Mouse (Mus musculus): ENCODE data around the gene Wnt5a. TPM values are rescaled to one million over a fixed set of nuclear protein-coding genes. Genes with fewer than 3 reads are reported as not detected.
A peak's percentile ranks its signal among the peaks of the same experiment; 100 is the strongest.

Wnt5a gene
- polyA plus RNA-seq, 1 experiment = 22.6 TPM

DNA sequence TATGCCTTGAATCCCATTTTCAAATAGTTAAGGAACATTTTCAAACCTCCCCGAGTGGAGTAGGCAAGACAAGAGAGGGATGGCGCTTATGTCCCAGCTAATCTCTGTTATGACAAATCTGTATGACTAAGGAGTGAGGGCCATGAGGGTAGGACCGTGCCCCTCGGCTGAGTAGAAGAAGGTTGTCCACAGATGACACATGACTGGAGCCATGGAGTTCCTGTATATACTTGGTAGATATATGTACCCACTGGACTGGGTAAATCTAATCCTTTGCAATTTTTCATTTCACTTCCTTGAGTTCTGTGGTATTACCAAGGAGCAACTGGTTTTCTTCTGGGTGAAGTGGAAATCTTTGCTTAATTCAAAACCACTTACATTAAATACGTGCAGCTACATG lies 10.3 kb upstream of the Wnt5a start:
- TF ChIP-seq POLR2A (IDR thresholded peaks at IDR 0.05; ENCODE audit: borderline replicate concordance, extremely low read depth, insufficient read depth, insufficient read length, poor library complexity, severe bottlenecking) (no peak), CTCF (IDR thresholded peaks at IDR 0.05; ENCODE audit: borderline replicate concordance, extremely low read depth, insufficient read depth, insufficient read length) (no peak)
- no peak for DNase-seq (ENCODE audit: low read depth)

DNA sequence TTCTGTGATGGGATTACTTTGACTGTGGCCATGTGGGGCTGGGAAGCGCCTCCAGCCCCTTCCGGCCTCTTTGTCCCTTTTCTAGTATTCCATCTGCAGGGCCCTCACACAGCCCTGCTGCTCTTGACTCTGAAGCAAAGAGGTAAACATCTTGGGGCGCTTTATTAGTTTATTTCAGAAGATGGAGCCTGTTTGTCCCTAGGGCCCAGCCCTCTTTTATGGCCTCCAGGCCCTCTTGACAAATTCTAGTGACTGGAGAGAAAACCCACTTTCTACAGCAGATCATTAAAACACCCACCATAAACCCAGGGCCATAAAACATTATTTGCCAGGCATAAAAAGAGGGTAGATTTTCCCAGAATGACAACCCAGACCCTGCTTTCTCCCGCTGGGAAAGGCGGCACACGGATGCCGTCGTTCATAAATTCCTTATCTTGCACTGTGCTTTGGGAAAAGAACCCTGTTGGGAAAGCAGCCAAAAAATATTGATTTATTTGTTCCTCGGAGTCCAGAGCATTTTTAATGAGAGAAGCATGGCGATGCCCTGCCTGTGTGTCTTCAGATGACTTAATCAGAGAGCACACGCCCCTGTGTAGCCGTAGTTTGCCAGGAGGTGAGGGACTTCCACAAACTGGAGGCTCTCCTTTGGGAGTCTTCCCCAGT lies 3.2 kb upstream of the Wnt5a start:
- TF ChIP-seq CTCF (IDR thresholded peaks at IDR 0.05; ENCODE audit: borderline replicate concordance, extremely low read depth, insufficient read depth, insufficient read length) = no peak
- TF ChIP-seq POLR2A (IDR thresholded peaks at IDR 0.05; ENCODE audit: borderline replicate concordance, extremely low read depth, insufficient read depth, insufficient read length, poor library complexity, severe bottlenecking) = no peak
- DNase-seq (ENCODE audit: low read depth) = no peak

DNA sequence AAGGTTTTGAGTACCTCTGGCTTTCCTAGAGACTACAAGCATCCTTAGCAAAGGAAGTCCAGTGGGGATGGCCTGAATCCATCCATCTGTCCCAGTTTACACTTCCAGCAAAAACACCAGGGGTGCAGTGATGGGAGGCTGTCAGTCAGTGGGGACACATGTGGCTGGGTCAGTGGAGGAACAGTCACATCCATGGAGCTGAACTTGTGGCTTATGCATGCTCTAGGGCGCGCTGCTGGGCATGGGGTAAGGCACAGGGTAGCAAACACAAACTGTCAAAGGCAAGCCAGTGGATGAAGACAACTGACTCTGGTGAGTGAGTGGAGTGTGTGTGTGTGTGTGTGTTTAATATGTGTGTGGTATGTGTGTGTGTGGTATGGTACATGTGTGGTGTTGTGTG lies 1.3 kb upstream of the Wnt5a start:
- no peak for TF ChIP-seq POLR2A (IDR thresholded peaks at IDR 0.05; ENCODE audit: borderline replicate concordance, extremely low read depth, insufficient read depth, insufficient read length, poor library complexity, severe bottlenecking)
- TF ChIP-seq CTCF (IDR thresholded peaks at IDR 0.05; ENCODE audit: borderline replicate concordance, extremely low read depth, insufficient read depth, insufficient read length) = no peak
- no peak for DNase-seq (ENCODE audit: low read depth)

DNA sequence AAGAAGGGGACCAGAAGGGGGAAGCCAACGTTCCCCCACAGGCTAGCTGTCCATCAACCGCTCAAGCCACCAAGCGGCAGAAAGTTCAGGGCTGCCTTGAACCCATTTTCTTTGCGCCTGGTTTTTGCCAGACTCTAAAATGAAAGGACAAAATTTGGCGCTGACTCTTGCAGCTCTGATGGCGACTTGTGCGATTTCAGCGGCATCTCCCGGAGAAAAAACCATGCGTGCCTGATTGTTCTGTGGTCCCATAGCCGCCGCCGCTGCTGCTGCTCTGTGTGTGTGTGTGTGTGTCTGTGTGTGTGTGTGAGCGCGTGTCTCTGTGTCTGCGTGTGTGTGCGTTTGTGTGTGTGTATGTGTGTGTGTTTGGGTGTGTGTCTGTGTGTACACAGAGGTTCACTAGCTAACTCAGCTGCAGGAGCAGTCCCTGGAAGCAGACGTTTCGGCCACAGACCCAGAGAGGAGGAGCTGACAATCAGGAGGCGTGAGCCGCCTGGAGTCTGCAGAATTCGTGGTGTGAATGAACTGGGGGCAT lies 568 bp downstream of the Wnt5a start:
- TF ChIP-seq POLR2A (IDR thresholded peaks at IDR 0.05; ENCODE audit: borderline replicate concordance, extremely low read depth, insufficient read depth, insufficient read length, poor library complexity, severe bottlenecking) (0 out of 2 replicates have a peak, but pooled peaks have one; percentile 6), CTCF (IDR thresholded peaks at IDR 0.05; ENCODE audit: borderline replicate concordance, extremely low read depth, insufficient read depth, insufficient read length) (0 out of 2 replicates have a peak, but pooled peaks have one; percentile 7)
- DNase-seq (ENCODE audit: low read depth) = peak; percentile 78

DNA sequence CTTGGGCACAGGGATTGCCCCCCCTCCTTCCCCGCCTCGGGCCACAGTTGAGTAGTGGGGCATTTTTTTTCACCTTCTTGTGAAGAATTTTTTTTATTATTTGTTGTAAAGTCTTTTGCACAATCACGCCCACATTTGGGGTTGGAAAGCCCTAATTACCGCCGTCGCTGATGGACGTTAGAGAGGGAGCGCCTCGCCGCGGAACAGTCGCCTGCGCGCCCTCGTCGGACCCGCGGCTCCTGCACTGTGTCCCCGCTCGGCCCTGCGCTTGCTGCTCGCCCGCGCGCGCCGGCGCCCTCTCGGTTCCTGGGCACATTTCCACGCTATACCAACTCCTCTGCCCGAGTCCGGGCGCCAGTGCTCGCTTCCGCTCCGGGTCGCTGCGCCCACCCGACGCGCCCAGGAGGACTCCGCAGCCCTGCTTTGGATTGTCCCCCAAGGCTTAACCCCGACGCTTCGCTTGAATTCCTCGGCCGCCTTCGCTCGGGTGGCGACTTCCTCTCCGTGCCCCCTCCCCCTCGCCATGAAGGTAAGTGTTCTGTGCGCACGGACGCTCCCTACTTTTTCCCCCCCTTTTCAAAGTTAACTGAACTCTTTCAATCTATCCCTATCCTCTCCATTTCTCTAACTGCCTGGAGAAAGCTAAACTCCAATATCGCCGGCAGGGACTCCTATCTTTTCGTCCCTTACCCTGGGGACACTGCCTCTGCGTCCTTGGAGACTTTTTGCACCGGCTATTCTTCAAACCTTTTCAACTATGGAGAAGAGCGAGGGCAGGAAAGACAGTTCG lies 1.2 kb downstream of the Wnt5a start:
- TF ChIP-seq CTCF (IDR thresholded peaks at IDR 0.05; ENCODE audit: borderline replicate concordance, extremely low read depth, insufficient read depth, insufficient read length) (no peak), POLR2A (IDR thresholded peaks at IDR 0.05; ENCODE audit: borderline replicate concordance, extremely low read depth, insufficient read depth, insufficient read length, poor library complexity, severe bottlenecking) (0 out of 2 replicates have a peak, but pooled peaks have one; percentile 3)
- peak; percentile 63 for DNase-seq (ENCODE audit: low read depth)

DNA sequence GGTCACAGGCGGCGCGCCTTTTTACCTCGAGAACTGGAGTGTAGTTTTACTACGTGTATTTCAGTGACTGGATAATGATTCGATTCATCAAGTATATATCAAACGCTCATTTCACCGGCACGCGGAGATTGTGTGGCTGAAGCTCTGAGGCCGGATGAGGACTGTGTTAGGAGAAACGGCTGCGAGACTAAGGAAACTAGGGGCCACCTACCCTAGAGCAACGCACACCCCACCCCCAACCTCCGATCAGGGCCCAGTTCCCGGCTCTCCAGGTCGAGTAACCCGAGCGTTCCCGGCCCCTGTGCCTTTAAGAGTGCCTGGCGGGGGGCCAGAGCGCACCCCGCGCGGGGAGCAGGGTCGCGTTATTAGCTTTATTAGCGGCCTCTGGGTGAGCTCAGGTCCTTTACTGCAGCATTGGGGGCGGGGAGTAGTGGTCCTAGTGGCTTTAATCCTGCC lies 1.9 kb downstream of the Wnt5a start:
- TF ChIP-seq POLR2A (IDR thresholded peaks at IDR 0.05; ENCODE audit: borderline replicate concordance, extremely low read depth, insufficient read depth, insufficient read length, poor library complexity, severe bottlenecking) = no peak
- TF ChIP-seq CTCF (IDR thresholded peaks at IDR 0.05; ENCODE audit: borderline replicate concordance, extremely low read depth, insufficient read depth, insufficient read length) = no peak
- peak; percentile 62 for DNase-seq (ENCODE audit: low read depth)

DNA sequence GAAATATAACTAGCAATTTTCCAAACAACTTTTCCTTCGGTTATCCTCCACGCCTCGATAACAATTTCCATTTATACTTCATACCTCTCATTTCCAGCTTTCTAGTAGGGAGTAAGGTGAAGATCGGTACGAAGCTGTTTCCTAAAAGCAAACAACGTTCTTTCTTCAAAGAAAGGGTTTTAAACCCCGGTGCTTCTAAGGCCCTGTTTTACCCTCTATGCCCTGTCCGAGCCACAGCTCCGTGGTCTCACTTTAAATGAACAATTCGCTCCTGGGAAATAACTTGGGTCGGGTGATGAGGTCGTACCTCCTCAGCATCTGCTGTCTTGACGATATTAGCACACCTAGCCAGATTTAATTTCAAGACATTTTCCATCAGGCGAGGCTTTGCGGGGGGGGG lies 2.5 kb downstream of the Wnt5a start:
- no peak for DNase-seq (ENCODE audit: low read depth)
- TF ChIP-seq POLR2A (IDR thresholded peaks at IDR 0.05; ENCODE audit: borderline replicate concordance, extremely low read depth, insufficient read depth, insufficient read length, poor library complexity, severe bottlenecking) (no peak), CTCF (IDR thresholded peaks at IDR 0.05; ENCODE audit: borderline replicate concordance, extremely low read depth, insufficient read depth, insufficient read length) (no peak)

DNA sequence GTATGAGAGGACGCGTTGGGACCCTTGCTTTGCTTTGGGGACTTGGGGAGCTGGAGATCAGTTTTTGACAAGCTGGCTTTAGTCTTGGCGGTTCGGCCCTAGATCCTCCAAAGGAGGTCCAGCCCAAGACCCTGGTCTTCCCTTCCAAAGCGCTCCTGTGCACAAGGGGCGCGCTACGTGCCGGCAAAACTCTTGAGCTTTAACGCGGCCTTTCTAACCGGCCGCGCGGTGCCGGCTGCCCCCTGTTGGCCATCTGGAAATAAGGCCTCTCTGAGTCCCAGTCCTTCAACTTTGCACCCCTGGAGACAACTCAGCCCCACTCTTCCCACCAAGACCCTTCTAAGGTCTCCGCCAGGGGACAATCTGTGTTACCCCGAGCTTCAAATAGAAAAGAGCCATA lies 2.9 kb downstream of the Wnt5a start:
- peak; percentile 88 for DNase-seq (ENCODE audit: low read depth)
- TF ChIP-seq POLR2A (IDR thresholded peaks at IDR 0.05; ENCODE audit: borderline replicate concordance, extremely low read depth, insufficient read depth, insufficient read length, poor library complexity, severe bottlenecking) (no peak), CTCF (IDR thresholded peaks at IDR 0.05; ENCODE audit: borderline replicate concordance, extremely low read depth, insufficient read depth, insufficient read length) (peak; percentile 93)

DNA sequence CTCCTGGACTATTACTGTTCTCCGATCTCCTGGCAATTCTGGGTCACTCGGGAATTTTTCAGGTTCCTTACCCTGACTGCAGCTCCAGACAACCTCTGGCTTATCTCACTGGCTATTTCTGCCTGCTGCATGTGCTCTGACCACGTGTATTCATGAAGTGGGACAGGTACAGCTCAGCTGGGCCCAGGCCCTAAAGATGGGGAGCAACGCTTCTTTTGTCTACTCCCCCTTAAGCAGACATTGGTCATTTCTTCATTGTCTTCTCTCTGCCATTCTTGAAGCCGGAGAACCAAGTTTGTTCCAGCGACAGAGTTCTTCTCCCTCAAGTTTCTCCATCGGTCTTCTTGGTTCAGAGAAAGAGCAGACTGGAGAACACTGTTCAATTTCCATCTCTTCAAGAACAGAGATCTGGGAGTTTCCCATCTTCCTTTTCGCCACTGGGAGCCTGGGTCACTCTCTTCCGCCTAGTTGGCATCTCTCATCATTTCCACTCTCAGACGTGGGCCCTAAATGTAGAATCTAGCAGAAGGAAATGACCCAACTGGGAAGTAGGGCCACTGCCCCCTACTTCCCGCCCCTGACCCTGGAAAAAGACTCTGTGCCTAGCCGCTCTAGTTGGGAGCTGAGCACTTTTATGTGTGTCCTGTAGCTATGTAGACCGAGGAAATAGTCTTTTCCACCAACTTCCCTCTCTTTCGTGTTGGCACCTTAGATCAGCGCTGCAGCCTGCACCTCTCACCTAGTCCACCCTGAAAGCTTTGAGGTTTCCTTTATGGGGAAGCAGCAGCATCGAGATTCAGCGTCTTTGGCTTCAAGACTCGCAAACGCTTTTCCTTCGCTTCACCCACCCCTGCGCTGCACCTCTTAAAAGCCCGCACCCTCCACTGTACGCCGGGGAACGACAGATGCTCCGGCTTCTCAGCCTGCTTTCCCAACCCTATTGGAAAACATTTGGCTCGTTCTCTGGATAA lies 4.0 kb downstream of the Wnt5a start:
- DNase-seq (ENCODE audit: low read depth) = peak; percentile 57
- TF ChIP-seq CTCF (IDR thresholded peaks at IDR 0.05; ENCODE audit: borderline replicate concordance, extremely low read depth, insufficient read depth, insufficient read length) (no peak), POLR2A (IDR thresholded peaks at IDR 0.05; ENCODE audit: borderline replicate concordance, extremely low read depth, insufficient read depth, insufficient read length, poor library complexity, severe bottlenecking) (no peak)

DNA sequence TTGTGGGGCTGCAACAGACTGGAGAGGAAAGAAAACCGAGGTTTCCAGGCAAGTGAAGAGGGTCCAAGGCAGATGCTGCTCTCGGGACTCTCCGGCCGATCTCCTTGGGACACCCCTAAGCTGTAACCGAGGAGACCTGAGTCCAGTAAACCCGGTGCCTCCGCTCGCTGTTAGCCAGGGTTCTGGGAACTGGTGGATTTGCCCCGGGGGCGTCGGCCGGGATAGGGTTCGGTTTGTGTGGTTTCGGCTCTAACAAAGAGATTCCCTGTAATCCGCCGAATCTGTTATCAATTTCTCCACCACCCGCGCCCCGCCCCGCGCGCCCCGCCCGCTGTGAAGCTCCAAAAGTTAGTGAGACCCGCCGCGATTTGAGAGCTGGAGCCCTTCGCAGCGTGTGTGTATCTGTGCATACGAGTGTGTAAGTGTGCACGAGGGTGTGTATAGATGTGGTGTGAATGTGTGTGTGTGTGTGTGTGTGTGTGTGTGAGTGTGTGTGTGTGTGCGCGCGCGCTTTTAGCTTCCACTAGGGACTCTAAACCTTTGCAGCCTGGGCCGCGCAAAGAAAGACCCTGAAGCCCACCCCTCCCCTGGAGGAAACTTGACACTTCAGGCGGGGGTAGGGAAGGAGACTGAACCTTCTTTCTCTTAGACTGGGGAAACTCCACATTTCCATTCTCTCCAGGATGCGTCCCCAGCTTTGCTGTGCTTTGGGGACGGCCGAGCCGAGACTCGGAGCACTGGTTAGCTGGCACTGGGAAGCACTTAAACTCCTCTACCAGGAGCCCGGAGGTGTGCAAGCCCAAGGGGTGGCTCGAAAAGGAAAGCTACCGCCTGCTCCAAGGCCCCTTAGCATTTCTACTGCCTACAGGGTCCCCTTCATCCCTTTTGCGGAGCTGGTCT lies 5.1 kb downstream of the Wnt5a start:
- TF ChIP-seq POLR2A (IDR thresholded peaks at IDR 0.05; ENCODE audit: borderline replicate concordance, extremely low read depth, insufficient read depth, insufficient read length, poor library complexity, severe bottlenecking) = no peak
- peak; percentile 63 for DNase-seq (ENCODE audit: low read depth)

Data from brain, embryonic 14.5 days (tissue).